Mouse (Mus musculus): ENCODE results near the gene Pnmal2.

Gene Pnmal2

GRCm38 (mm10) chr7:16923283-16924036 lies 21.0 kb upstream of the Pnmal2 start:
- H3K36me3 ChIP-seq (ENCODE audit: control insufficient read depth, insufficient read depth, low read length, poor library complexity, severe bottlenecking) = no peaks in the 10 kb centered on the region; the same call in 1 of the 2 replicates
- no peaks in the 10 kb centered on the region for H3K27me3 ChIP-seq (ENCODE audit: control insufficient read depth, insufficient read depth, low read length, poor library complexity, severe bottlenecking)
- peak; percentile 26 for DNase-seq (ENCODE audit: low read depth, low spot score)

DNA sequence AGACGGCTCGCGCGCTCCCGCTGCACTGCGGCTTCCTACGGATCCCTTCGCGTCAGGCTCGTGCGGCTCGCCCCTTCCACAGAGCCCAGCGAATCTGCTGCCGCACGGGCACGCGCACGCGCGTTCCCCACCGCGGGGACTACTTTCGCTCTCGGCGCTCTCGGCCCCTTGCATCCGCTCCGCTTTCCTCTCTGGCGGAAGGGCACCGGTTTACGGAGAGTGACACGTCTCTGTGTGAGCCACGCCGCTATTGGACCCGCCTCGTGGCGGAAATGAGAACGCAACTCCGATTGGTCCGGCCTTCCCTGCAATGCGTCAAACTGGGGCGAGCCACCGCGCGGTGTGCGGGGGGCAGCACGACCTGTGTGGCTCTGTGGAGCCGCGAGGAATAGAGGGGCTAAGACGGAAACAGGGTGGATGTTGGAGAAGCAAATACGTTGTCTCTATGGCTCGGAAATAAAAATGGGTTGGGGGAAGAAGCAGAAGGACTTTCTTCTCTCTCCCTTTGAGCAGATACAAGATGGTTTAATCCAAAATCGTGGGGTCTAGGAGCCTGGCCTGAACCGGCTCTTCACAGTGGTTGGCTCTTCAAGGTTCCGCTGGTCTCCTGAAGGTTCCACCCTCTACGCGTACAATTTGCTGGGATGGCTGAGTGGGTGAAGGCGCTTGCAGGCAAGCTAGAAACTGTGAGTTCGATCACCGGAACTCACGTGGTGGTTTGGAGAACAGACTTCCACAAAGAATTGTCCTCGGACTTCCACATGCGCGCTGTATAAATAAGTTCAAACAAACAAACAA lies 20.2 kb upstream of the Pnmal2 start, which contains the start of gene Calm3:
Gene Calm3, minus strand, starts transcription at position 78 of the 798 bp plus-strand sequence.
- no peaks in the 10 kb centered on the region for H3K27me3 ChIP-seq (ENCODE audit: control insufficient read depth, insufficient read depth, low read length, poor library complexity, severe bottlenecking)
- H3K36me3 ChIP-seq (ENCODE audit: control insufficient read depth, insufficient read depth, low read length, poor library complexity, severe bottlenecking) = no peaks in the 10 kb centered on the region
- DNase-seq (ENCODE audit: low read depth, low spot score) = peak; percentile 100

DNA sequence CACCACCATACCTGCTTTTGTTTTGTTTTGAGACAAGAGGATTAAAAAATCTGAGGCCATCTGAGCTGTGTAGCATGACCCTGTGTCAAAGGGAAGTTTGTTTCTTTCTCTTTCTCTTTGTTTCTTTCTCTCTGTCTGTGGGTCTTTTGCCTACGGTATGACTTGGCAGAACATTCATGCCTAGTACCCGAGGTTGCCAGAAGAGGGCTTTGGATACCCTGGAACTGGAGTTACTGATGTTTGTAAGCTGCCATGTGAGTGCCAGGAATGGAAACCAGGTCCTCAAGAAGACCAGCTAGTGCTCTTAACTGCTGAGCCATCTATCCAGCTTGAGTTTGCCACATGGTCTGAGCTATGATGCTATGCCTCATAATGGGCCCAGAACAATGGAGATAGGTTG lies 16.1 kb upstream of the Pnmal2 start:
- DNase-seq (ENCODE audit: low read depth, low spot score) = peak; percentile 38
- no peaks in the 10 kb centered on the region for H3K36me3 ChIP-seq (ENCODE audit: control insufficient read depth, insufficient read depth, low read length, poor library complexity, severe bottlenecking)
- no peaks in the 10 kb centered on the region for H3K27me3 ChIP-seq (ENCODE audit: control insufficient read depth, insufficient read depth, low read length, poor library complexity, severe bottlenecking)

DNA sequence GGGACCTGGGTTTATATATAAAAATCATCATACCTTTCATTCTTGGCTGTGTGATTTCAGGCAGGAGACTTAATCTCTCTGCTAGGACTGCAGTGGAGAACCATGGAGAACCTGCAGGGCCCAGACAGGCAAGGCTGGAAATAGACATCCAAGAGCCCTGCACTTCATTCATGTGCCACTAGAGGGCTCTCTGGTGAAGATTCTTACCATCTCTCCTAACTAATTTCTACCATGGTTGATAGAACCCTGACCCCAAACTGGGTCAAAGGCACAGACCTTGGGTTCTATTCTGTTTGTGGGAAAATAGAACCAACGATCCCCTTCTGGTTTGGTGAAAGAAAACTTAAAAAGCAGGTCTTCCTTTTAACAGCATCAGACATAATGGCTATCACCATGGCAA lies 13.6 kb upstream of the Pnmal2 start:
- DNase-seq (ENCODE audit: low read depth, low spot score) = peak; percentile 80
- no peaks in the 10 kb centered on the region for H3K27me3 ChIP-seq (ENCODE audit: control insufficient read depth, insufficient read depth, low read length, poor library complexity, severe bottlenecking)
- no peaks in the 10 kb centered on the region for H3K36me3 ChIP-seq (ENCODE audit: control insufficient read depth, insufficient read depth, low read length, poor library complexity, severe bottlenecking)

DNA sequence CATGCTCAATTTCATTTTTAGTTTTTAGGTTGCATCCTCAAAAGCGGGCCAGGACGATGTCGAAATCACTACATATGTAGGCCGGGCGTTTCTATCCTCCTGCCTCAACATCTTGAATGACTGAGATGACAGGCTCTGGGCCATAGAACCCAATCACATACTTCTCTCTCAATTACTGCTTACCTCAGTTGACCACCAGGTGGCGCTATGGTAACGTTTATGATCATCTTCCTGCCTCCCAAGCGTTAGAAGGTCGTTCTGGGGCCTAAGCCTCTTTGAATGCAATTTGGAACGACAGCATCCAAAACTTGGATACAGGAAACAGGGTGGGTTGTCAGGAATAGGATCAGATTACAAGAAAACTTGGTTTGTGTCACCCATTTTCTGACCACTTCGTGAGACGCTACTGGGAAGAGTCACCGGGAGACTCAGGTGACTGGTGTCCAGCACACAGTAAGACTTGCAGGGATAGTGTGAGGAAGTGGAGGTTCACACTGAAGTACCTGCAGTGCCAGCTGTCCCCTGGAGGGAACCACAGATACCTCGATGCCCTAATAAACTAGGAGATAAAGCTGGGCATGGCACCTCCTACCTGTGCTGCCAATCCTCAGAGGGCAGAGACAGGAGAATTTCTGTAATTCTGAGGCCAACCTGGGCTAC lies 12.4 kb upstream of the Pnmal2 start:
- DNase-seq (ENCODE audit: low read depth, low spot score) = peak; percentile 92
- no peaks in the 10 kb centered on the region for H3K36me3 ChIP-seq (ENCODE audit: control insufficient read depth, insufficient read depth, low read length, poor library complexity, severe bottlenecking)
- H3K27me3 ChIP-seq (ENCODE audit: control insufficient read depth, insufficient read depth, low read length, poor library complexity, severe bottlenecking) = no peaks in the 10 kb centered on the region

- no peaks in the 10 kb centered on the region for H3K36me3 ChIP-seq (ENCODE audit: control insufficient read depth, insufficient read depth, low read length, poor library complexity, severe bottlenecking)
- no peaks in the 10 kb centered on the region for H3K27me3 ChIP-seq (ENCODE audit: control insufficient read depth, insufficient read depth, low read length, poor library complexity, severe bottlenecking)
- DNase-seq (ENCODE audit: low read depth, low spot score) = peak; percentile 75
These were observed 11.5 kb upstream of the Pnmal2 start for GRCm38 (mm10) chr7:16932704-16933577.

GRCm38 (mm10) chr7:16937312-16937711 lies 7.2 kb upstream of the Pnmal2 start:
- Histone ChIP-seq H3K27me3 (ENCODE audit: control insufficient read depth, insufficient read depth, low read length, poor library complexity, severe bottlenecking) (no peaks in the 10 kb centered on the region; the same call in 1 of the 2 replicates), H3K36me3 (ENCODE audit: control insufficient read depth, insufficient read depth, low read length, poor library complexity, severe bottlenecking) (no peaks in the 10 kb centered on the region)
- peak; percentile 30 for DNase-seq (ENCODE audit: low read depth, low spot score)

DNA sequence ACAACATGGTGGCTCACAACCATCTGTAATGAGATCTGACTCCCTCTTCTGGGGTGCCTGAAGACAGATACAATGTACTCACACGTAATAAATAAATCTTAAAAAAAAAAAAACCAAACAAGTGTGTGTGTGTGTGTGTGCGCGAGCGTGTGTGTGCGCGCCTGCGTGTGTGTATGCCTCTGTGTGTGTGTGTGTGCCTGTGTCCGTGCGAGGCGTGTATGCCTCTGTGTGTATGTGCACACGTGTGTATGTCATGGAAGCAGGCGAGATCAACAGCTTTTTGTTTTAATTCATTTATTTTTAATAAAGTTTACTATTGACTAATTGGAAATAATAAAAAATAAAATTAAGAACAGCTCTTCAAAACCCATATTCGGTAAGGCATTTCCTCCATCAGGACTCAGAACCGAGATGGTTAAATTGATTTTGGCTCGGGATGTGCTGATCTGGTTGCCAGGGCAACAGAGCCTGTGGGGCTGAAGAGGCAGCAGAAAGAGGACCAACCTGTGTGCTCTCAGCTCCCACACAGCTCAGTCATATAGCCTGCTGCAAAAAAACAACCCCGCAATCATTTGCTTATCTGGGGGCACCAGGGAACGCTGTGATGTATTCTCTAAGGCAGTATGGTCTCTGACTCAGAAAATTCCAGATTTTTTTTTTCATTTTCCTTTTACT lies 6.2 kb upstream of the Pnmal2 start:
- no peak for DNase-seq (ENCODE audit: low read depth, low spot score)
- Histone ChIP-seq H3K27me3 (ENCODE audit: control insufficient read depth, insufficient read depth, low read length, poor library complexity, severe bottlenecking) (no peaks in the 10 kb centered on the region; the same call in 1 of the 2 replicates), H3K36me3 (ENCODE audit: control insufficient read depth, insufficient read depth, low read length, poor library complexity, severe bottlenecking) (no peaks in the 10 kb centered on the region)

DNA sequence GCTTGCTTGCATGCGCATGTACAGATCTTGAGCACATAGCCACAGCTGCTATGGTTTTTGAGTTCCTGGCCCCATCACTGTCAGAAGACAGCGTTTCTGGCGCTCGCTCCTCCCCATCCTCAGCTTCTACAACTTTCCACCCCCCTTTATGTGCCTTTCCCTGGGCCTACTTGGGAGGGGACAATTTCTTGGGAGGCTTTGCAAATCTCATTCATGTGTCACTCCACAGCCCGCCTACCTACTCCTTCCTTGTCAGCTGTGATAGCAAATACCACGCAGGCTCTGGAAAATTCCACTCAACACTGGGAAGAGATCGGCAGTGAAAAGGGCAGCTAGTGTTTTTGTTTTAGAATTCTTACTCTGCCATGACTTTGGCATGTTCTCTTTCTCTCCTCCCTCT lies 4.2 kb upstream of the Pnmal2 start:
- H3K27me3 ChIP-seq (ENCODE audit: control insufficient read depth, insufficient read depth, low read length, poor library complexity, severe bottlenecking) = no peaks in the 10 kb centered on the region; the same call in 1 of the 2 replicates
- no peak for DNase-seq (ENCODE audit: low read depth, low spot score)

DNA sequence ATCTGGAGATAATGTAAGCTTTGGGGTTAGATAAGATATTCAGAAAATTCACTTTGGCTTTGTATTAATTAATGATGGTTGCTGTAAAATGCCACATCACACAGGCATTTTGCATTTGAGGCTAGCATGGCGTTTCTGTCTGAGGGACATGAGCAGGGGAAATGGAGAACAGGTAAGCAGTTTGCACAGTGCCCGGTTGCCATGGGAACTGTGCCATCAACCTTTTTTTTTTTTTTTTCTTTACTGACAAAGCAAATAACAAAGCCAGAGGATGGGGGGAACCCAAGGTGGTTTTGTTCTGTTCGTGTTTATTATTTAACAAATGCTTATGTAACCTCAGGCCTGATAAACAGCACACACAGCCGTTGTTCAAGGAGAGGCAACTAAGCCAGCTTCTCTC lies 1.6 kb upstream of the Pnmal2 start:
- no peaks in the 10 kb centered on the region; the same call in 1 of the 2 replicates for H3K27me3 ChIP-seq (ENCODE audit: control insufficient read depth, insufficient read depth, low read length, poor library complexity, severe bottlenecking)
- DNase-seq (ENCODE audit: low read depth, low spot score) = no peak
- no peaks in the 10 kb centered on the region for H3K36me3 ChIP-seq (ENCODE audit: control insufficient read depth, insufficient read depth, low read length, poor library complexity, severe bottlenecking)

More for the DNA sequence above, 4.2 kb upstream of the Pnmal2 start:
- no peaks in the 10 kb centered on the region for H3K36me3 ChIP-seq (ENCODE audit: control insufficient read depth, insufficient read depth, low read length, poor library complexity, severe bottlenecking)

- Histone ChIP-seq H3K36me3 (ENCODE audit: control insufficient read depth, insufficient read depth, low read length, poor library complexity, severe bottlenecking) (no peaks in the 10 kb centered on the region), H3K27me3 (ENCODE audit: control insufficient read depth, insufficient read depth, low read length, poor library complexity, severe bottlenecking) (no peaks in the 10 kb centered on the region; the same call in 1 of the 2 replicates)
- no peak for DNase-seq (ENCODE audit: low read depth, low spot score)
These were observed 380 bp downstream of the Pnmal2 start for GRCm38 (mm10) chr7:16944808-16945315.

GRCm38 (mm10) chr7:16945419-16945818 lies 937 bp downstream of the Pnmal2 start:
- no peak for DNase-seq (ENCODE audit: low read depth, low spot score)
- Histone ChIP-seq H3K27me3 (ENCODE audit: control insufficient read depth, insufficient read depth, low read length, poor library complexity, severe bottlenecking) (no peaks in the 10 kb centered on the region), H3K36me3 (ENCODE audit: control insufficient read depth, insufficient read depth, low read length, poor library complexity, severe bottlenecking) (no peaks in the 10 kb centered on the region)

- DNase-seq (ENCODE audit: low read depth, low spot score) = peak; percentile 20
- Histone ChIP-seq H3K27me3 (ENCODE audit: control insufficient read depth, insufficient read depth, low read length, poor library complexity, severe bottlenecking) (no peaks in the 10 kb centered on the region), H3K36me3 (ENCODE audit: control insufficient read depth, insufficient read depth, low read length, poor library complexity, severe bottlenecking) (no peaks in the 10 kb centered on the region)
These were observed 2.2 kb downstream of the Pnmal2 start for GRCm38 (mm10) chr7:16946441-16947348.

All from splenic B cell, adult 2 months (primary cell).